Mouse (Mus musculus) hindbrain, embryonic 14.5 days (tissue): Measurements from ENCODE around the gene Tradd. TPM values are rescaled to one million over a fixed set of nuclear protein-coding genes. Genes with fewer than 3 reads are reported as not detected.
"Not testable (repeated sequence)": the region's sequence is repeated elsewhere in the genome, so short reads cannot be mapped to it uniquely, and the experiment has no call there.

Source experiments
- ATAC-seq: fragments of 200-750 bp; cut with Nextera tagmentation; 2 replicates; pipeline ENCODE4 v1.8.0; 2017; ENCODE audit warnings: moderate number of reproducible peaks, mild to moderate bottlenecking, moderate TSS enrichment, moderate library complexity; ENCODE audit not compliant: low FRiP score
- DNase-seq: peaks from one replicate; pipeline ENCODE4 v3.0.0-alpha.2; 2015; ENCODE audit warnings: low spot score
- H3K27ac ChIP-seq: fragments of 300-500 bp; sonication (generic); 2 replicates; pipeline ENCODE4 v1.5.1; 2014; ENCODE audit warnings: mild to moderate bottlenecking, moderate library complexity
- H3K27me3 ChIP-seq: fragments of 300-500 bp; sonication (generic); 2 replicates; pipeline ENCODE4 v1.6.1; 2014; ENCODE audit warnings: mild to moderate bottlenecking, low read length, mixed read lengths; ENCODE audit not compliant: control insufficient read depth, insufficient read depth
- H3K36me3 ChIP-seq: fragments of 300-500 bp; sonication (generic); replicated peaks from 2 replicates; pipeline ENCODE4 v1.6.1; 2014; ENCODE audit not compliant: control insufficient read depth, insufficient read depth
- H3K4me1 ChIP-seq: fragments of 300-500 bp; sonication (generic); replicated peaks from 2 replicates; pipeline ENCODE4 v1.6.1; 2014; ENCODE audit warnings: antibody characterized with exemption, low read length, mixed read lengths; ENCODE audit not compliant: control insufficient read depth, insufficient read depth
- H3K4me2 ChIP-seq: fragments of 300-500 bp; sonication (generic); replicated peaks from 2 replicates; pipeline ENCODE4 v1.6.1; 2014; ENCODE audit warnings: mild to moderate bottlenecking, moderate library complexity
- H3K4me3 ChIP-seq: fragments of 300-500 bp; sonication (generic); replicated peaks from 2 replicates; pipeline ENCODE4 v1.5.1; 2014; ENCODE audit warnings: mild to moderate bottlenecking, low read length
- H3K9ac ChIP-seq: fragments of 300-500 bp; sonication (generic); 2 replicates; pipeline ENCODE4 v1.6.1; 2014
- H3K9me3 ChIP-seq: fragments of 300-500 bp; sonication (generic); 2 replicates; pipeline ENCODE4 v1.6.1; 2016; ENCODE audit warnings: low read length; ENCODE audit not compliant: control insufficient read depth
- WGBS: fragments of 180-500 bp; shearing (Covaris S2); extraction: QIAGEN DNeasy Blood & Tissue Kit; methylation state at CpG from one replicate; pipeline ENCODE4 v1.1.7; 2014; 5-methylcytosine and 5-hydroxymethylcytosine counted together
- polyA plus RNA-seq: library from polyadenylated mRNA; unstranded; fragments of >200 nt; fragmentation: Nextera tagmentation; extraction: Ambion mirVana; gene quantifications from 2 replicates; pipeline ENCODE4 v1.2.1, GENCODE M21; 2014

The Tradd gene
- polyA plus RNA-seq, 1 experiment from 2014 or later: 17.4 TPM

DNA sequence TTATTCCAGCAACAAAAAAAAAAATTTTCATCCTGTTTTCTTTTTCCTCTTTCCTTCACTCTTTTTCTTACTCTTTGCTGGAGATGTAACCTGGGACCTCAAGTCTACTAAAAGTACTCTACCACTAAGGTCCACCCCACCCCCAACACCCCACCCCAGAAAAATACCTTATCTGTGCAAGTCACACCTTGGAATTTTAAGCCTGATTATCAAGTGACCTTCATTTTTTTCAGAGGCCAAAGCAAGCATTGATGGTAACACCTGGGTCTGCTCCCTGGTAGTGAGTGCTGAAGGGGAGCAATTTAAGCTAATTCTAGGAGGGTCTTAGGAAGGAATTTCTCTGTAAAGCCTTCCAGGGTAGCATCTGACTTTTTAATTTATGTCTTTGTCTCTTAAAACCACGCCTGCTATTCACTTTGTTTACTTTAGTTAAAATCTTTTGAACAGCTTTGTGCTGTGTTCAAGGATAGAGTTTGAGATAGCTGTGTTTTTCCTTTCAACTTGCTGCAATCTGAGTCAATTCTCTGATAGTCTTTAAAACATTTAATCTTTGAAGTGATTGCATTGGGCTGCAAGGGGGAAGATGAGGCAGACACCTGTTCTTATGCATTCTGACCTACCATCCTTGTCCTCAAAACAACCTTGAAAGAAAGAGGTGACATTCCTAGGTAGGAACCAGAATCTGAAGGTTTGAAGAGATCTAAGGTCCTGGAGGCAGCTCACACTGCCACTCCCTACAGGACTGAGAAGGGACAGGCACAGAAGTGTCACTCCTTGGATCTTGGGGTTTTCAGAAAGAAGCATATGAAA is 31.1 kb downstream of the Tradd start:
- Histone ChIP-seq H3K4me2 (no peak overlapping the region), H3K36me3 (peaks cover 39% of the 10 kb centered on the region), H3K4me3 (no peak overlapping the region), H3K27ac (no peak overlapping the region), H3K27me3 (no peaks in the 10 kb centered on the region), H3K9me3 (no peaks in the 10 kb centered on the region), H3K9ac (no peak overlapping the region), H3K4me1 (no peaks in the 10 kb centered on the region)
- no peak for DNase-seq
- no peak for ATAC-seq
- WGBS: 89% methylated on average over 1 of the region's 1 CpGs

DNA sequence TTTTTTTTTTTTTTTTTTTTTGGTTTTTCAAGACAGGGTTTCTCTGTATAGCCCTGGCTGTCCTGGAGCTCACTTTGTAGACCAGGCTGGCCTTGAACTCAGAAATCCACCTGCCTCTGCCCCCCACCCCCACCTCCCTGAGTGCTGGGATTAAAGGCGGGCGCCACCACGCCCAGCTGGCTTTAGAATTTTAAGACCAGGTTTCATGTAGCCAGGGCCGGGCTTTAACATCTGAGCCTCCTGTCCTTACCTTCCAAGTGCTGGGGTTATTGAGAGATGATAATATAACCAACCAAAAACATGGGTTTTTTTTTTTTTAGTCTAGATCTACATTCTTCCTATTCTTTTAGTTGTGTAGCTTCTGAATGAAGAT is 32.1 kb downstream of the Tradd start:
- not testable (repeated sequence) for ATAC-seq, H3K9ac ChIP-seq, H3K4me2 ChIP-seq, H3K27me3 ChIP-seq, H3K4me3 ChIP-seq, H3K27ac ChIP-seq, H3K9me3 ChIP-seq, H3K4me1 ChIP-seq, DNase-seq
- peaks cover 38% of the 10 kb centered on the region for H3K36me3 ChIP-seq
- WGBS: 95% methylated on average over 4 of the region's 4 CpGs

DNA sequence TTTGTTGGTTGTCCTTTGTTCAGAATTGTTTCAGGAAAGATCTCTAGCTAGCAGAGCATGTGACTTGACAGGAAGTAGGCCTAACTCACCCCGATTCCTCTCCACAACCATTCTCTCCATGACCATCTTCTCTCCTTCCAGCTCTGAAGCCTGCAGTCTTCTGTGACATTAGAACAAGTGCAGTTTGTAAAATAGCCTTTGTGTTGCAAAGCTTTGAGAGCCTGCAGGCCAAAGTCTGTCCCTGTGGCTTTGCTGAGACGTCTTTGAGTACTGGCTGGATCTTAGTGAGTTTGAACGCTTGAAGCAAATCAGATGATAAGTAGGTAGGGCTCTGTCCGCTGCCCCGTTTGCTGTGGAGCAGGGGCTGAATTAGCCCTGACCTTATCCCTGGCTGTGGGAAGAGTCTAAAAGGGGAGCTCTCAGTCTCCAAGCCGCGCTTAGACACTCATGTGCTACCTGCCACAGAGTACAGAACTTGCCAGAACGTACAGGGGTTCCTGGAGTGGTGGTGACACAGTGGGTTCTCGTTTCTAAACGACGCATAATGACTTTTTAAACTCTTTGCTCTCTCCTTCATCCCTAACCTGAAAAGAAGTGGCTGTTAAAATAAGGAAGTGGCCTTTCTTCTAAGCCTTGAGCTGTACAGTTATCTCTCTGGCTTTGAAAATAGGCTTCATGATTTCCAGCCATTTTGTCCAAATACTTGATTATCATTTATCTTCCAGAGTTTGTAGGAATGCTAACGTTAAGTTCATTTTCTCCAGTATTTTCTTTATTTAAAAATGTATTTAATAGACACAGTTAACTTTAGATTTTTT is 32.7 kb downstream of the Tradd start:
- H3K4me3 ChIP-seq: no peak overlapping the region
- H3K9me3 ChIP-seq: no peaks in the 10 kb centered on the region
- no peak overlapping the region for H3K4me2 ChIP-seq
- ATAC-seq (no peak), DNase-seq (no peak)
- H3K27ac ChIP-seq: no peak overlapping the region
- WGBS: 85% methylated on average over 12 of the region's 12 CpGs
- no peaks in the 10 kb centered on the region for H3K4me1 ChIP-seq
- no peak overlapping the region for H3K9ac ChIP-seq
- H3K36me3 ChIP-seq: peaks cover 38% of the 10 kb centered on the region
- H3K27me3 ChIP-seq: no peaks in the 10 kb centered on the region

DNA sequence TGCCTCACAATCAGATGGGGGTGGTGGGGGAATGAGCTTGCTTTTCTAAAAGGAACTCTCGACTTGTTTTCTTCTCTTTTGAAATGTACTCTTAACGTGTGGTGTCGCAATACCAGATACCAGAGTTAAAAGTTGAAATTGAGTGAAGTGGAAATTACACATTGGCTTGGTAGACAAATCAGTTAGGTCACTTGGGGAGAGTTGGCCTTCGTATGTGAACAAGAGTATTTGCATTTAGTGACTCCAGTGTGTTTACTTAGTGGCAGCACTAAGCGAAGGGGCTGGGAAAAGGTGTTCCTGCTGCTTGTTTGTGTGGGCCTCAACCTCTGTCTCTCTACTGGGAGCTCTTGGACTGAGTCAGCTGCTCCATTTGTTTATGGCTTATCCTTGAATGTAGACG is 38.5 kb downstream of the Tradd start:
- ATAC-seq (no peak), DNase-seq (no peak)
- Histone ChIP-seq H3K4me1 (peaks cover 9% of the 10 kb centered on the region), H3K9ac (peak overlapping the region; percentile 88), H3K4me2 (peak overlapping the region; percentile 74), H3K36me3 (no peaks in the 10 kb centered on the region), H3K4me3 (peak overlapping the region; percentile 83), H3K27me3 (no peaks in the 10 kb centered on the region), H3K27ac (no peak overlapping the region), H3K9me3 (no peaks in the 10 kb centered on the region)
- 37% methylated on average over 6 of the region's 6 CpGs for WGBS

GRCm38 (mm10) chr8:105225272-105225593 is 39.2 kb downstream of the Tradd start:
- Histone ChIP-seq H3K4me1 (peaks cover 9% of the 10 kb centered on the region), H3K27me3 (no peaks in the 10 kb centered on the region), H3K9ac (peak overlapping the region; percentile 88), H3K27ac (peak overlapping the region; percentile 73), H3K4me3 (peak overlapping the region; percentile 83), H3K9me3 (no peaks in the 10 kb centered on the region), H3K36me3 (no peaks in the 10 kb centered on the region), H3K4me2 (peak overlapping the region; percentile 74)
- ATAC-seq: no peak
- under 1% methylated on average over 27 of the region's 27 CpGs for WGBS
- DNase-seq: no peak

DNA sequence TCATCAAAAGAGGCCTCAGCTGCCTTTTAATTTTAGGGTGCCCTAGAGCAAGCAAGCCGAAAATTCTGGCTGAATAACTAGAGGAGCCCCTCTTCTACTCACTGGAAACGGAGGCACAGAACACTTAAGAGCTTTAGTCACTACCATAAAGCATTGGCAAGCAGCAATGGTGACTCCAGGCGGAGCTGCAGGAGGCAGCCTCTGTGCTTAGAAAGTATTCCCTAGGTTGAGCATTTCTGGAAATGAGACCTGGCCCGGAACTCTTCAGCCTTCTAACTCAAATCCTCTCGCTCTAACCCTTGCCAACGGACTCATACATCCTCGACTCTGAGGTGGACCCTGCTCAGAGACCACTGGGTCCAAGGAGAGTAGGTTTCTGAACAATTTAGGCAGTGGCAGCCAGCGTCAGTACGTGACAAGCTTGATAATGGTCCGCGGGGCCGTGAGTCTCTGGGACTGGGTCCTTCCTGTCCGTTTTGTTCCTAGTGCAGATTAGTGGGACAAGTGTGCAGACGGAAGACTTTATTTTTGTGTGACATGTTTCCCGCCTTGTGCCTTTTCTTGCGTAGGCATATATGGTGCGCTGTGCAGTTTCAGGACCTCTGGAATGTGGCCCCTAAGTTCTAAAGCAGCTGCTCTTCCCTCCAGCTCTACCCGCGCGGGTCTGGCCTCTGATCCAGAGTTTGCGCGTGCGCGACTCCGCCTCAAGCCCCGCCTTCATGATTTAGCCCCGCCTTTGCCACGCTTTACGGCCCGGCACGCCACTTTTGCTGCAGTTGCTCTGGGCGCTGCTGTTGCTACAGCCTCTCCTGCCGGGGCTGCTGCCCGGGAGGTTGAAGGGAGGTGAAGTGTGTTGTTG is 39.8 kb downstream of the Tradd start, which contains the start of gene D230025D16Rik:
Gene D230025D16Rik, plus strand, starts transcription at position 733 of the 859 bp plus-strand sequence.
- Histone ChIP-seq H3K4me3 (peak within 1 kb of the TSS; percentile 83), H3K36me3 (no peaks in the 10 kb centered on the region), H3K4me1 (peaks cover 9% of the 10 kb centered on the region), H3K9me3 (no peaks in the 10 kb centered on the region), H3K9ac (peak within 1 kb of the TSS; percentile 88), H3K27ac (peak within 1 kb of the TSS; percentile 73), H3K27me3 (no peaks in the 10 kb centered on the region), H3K4me2 (peak within 1 kb of the TSS; percentile 74)
- 3% methylated on average over 34 of the region's 34 CpGs for WGBS
- DNase-seq: peak; percentile 97
- ATAC-seq: peak; percentile 96

- DNase-seq: no peak
- Histone ChIP-seq H3K9me3 (no peaks in the 10 kb centered on the region), H3K36me3 (no peaks in the 10 kb centered on the region), H3K4me1 (peaks cover 9% of the 10 kb centered on the region), H3K27me3 (no peaks in the 10 kb centered on the region), H3K4me2 (peak overlapping the region; percentile 74), H3K27ac (no peak overlapping the region), H3K4me3 (no peak overlapping the region), H3K9ac (no peak overlapping the region)
- ATAC-seq: no peak
- WGBS: 85% methylated on average over 7 of the region's 7 CpGs
These were observed 40.6 kb downstream of the Tradd start for GRCm38 (mm10) chr8:105223850-105224249.

DNA sequence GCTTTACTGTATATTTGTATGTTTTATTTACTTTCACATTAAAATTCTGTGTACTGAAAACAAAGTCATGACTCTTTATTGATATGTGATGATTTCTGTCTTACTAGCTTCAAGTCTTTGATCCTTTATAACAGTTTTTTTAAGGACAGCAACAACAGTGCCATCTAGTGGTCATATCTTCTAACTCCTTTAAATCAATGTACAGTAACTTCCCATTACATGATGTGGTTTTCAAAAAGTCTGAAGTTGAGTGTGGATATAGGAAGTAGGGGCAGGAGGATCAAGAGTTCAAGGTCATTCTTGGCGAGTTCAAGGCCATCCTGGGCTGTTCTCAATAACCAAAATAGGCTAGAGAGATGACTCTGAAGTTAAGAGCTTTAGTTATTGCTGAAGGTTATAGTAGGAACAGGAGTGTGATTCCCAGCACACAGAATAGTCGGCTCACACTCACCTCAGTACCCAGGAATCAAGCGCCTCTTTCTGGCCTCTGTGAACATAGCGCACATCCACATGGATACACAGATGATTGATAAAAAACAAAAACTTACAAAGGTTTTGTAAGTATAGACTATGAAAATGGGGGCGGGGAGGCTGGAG is 46.4 kb downstream of the Tradd start:
- peaks cover 5% of the 10 kb centered on the region; the same call in 1 of the 2 replicates for H3K36me3 ChIP-seq
- H3K4me2 ChIP-seq: no peak overlapping the region
- no peak overlapping the region for H3K9ac ChIP-seq
- H3K27me3 ChIP-seq: no peaks in the 10 kb centered on the region
- ATAC-seq (no peak), DNase-seq (peak; percentile 90)
- H3K4me1 ChIP-seq: no peaks in the 10 kb centered on the region
- no peaks in the 10 kb centered on the region for H3K9me3 ChIP-seq
- WGBS: 85% methylated on average over 5 of the region's 5 CpGs
- no peak overlapping the region for H3K4me3 ChIP-seq
- no peak overlapping the region for H3K27ac ChIP-seq
